Mouse (Mus musculus) megakaryocyte-erythroid progenitor cell, adult 5-6 weeks (primary cell): ENCODE measurements at regions not wholly inside any gene's neighbourhood (a gene's known extent, or its start where the extent isn't known, plus 50 kb on each side); places are given as distances from the start of the nearest gene placed in this dataset.

ENCODE experiments used
- ATAC-seq: replicated peaks from 2 replicates; pipeline ENCODE4 v1.8.0; 2016; ENCODE audit warnings: mild to moderate bottlenecking, inconsistent platforms; ENCODE audit not compliant: severe bottlenecking, poor library complexity, low FRiP score, low TSS enrichment

GRCm38 (mm10) chr1:184333086-184333485 lies 299.0 kb upstream of the 1700056E22Rik start:
- no peak for ATAC-seq

GRCm38 (mm10) chr1:184330516-184331350 lies 296.6 kb upstream of the 1700056E22Rik start:
- ATAC-seq: no peak

GRCm38 (mm10) chr1:184326191-184326590 lies 292.1 kb upstream of the 1700056E22Rik start:
- no peak for ATAC-seq

GRCm38 (mm10) chr1:184324234-184324633 lies 290.1 kb upstream of the 1700056E22Rik start:
- ATAC-seq: no peak

- ATAC-seq: no peak
Observed at GRCm38 (mm10) chr1:184320521-184321177, 286.5 kb upstream of the 1700056E22Rik start.

- ATAC-seq: no peak
Observed at GRCm38 (mm10) chr1:184310185-184310815, 276.2 kb upstream of the 1700056E22Rik start.

- no peak for ATAC-seq
Observed at GRCm38 (mm10) chr1:184304813-184305212, 270.7 kb upstream of the 1700056E22Rik start.

GRCm38 (mm10) chr1:184304204-184304603 lies 270.1 kb upstream of the 1700056E22Rik start:
- no peak for ATAC-seq

- ATAC-seq: no peak
Observed at GRCm38 (mm10) chr1:184298701-184299100, 264.6 kb upstream of the 1700056E22Rik start.

- no peak for ATAC-seq
Observed at GRCm38 (mm10) chr1:184297001-184297740, 263.1 kb upstream of the 1700056E22Rik start.

- no peak for ATAC-seq
Observed at GRCm38 (mm10) chr1:184291129-184291528, 257.0 kb upstream of the 1700056E22Rik start.

GRCm38 (mm10) chr1:184289733-184290416 lies 255.8 kb upstream of the 1700056E22Rik start:
- no peak for ATAC-seq

GRCm38 (mm10) chr1:184281768-184282167 lies 247.7 kb upstream of the 1700056E22Rik start:
- no peak for ATAC-seq

GRCm38 (mm10) chr1:184279263-184279662 lies 245.2 kb upstream of the 1700056E22Rik start:
- ATAC-seq: no peak

GRCm38 (mm10) chr1:184277001-184277400 lies 242.9 kb upstream of the 1700056E22Rik start:
- ATAC-seq: peak; percentile 57

GRCm38 (mm10) chr1:184275877-184276276 lies 241.8 kb upstream of the 1700056E22Rik start:
- no peak for ATAC-seq

- ATAC-seq: no peak
Observed at GRCm38 (mm10) chr1:184275396-184275795, 241.3 kb upstream of the 1700056E22Rik start.

GRCm38 (mm10) chr1:184274704-184275103 lies 240.6 kb upstream of the 1700056E22Rik start:
- no peak for ATAC-seq

GRCm38 (mm10) chr1:184273722-184274121 lies 239.6 kb upstream of the 1700056E22Rik start:
- no peak for ATAC-seq
